Mouse (Mus musculus): ENCODE measurements at regions not wholly inside any gene's neighbourhood (a gene's known extent, or its start where the extent isn't known, plus 50 kb on each side); places are given as distances from the start of the nearest gene placed in this dataset.

- TF ChIP-seq EP300 (IDR thresholded peaks at IDR 0.05; ENCODE audit: low read depth) (no peak), CTCF (IDR thresholded peaks at IDR 0.05; ENCODE audit: low read depth) (no peak)
These were observed 769.4 kb downstream of the Defb40 start for GRCm38 (mm10) chr8:18208658-18209057.

Measured in liver, embryonic 14.5 days (tissue).